ENCODE assay signal across 24 mouse cellular contexts in genomic region chr5:135216871-135217270, GRCm38 (mm10). TPM values are rescaled to one million over a fixed set of nuclear protein-coding genes. Genes with fewer than 3 reads are reported as not detected.
DNase-seq lines count a peak whose midpoint lies in the region; ATAC-seq and TF ChIP-seq lines count a peak whose summit lies in the region.
"Had no signal": no experiment of that assay in that cellular context is flagged by ENCODE, and none has a peak within 500 bp of the region (broad histone marks: within the 10 kb centered on the region; RNA-seq: fewer than 3 reads in every experiment).

No protein-coding gene starts in this region.

- H3K9ac ChIP-seq in intestine, postnatal 0 days (ENCODE audit: low read depth, low read length), result no peak overlapping the region
- no peak overlapping the region for H3K9ac ChIP-seq in intestine, embryonic 16.5 days (ENCODE audit: low read depth, low read length)
- H3K9ac ChIP-seq: forebrain, postnatal 0 days; intestine, embryonic 15.5 days; kidney, embryonic 15.5 days; limb, embryonic 15.5 days; liver, embryonic 14.5 days; lung, embryonic 14.5 days had no signal

- H3K4me3 ChIP-seq in intestine, postnatal 0 days (ENCODE audit: low read depth, low read length), result no peak overlapping the region
- H3K4me3 ChIP-seq in intestine, embryonic 16.5 days (ENCODE audit: low read length), result no peak overlapping the region
- H3K4me3 ChIP-seq in midbrain, embryonic 10.5 days, result no peak overlapping the region
- H3K4me3 ChIP-seq: heart, adult 2 months; hindbrain, embryonic 10.5 days; intestine, embryonic 15.5 days; kidney, embryonic 15.5 days; limb, embryonic 15.5 days; megakaryocyte, embryonic 14.5 days had no signal

- H3K4me1 ChIP-seq in intestine, postnatal 0 days (replicated peaks; ENCODE audit: control insufficient read depth, insufficient read depth, low read length), result no peaks in the 10 kb centered on the region
- H3K4me1 ChIP-seq in intestine, embryonic 16.5 days (ENCODE audit: control insufficient read depth, insufficient read depth, low read length), result no peaks in the 10 kb centered on the region
- no peaks in the 10 kb centered on the region for H3K4me1 ChIP-seq in midbrain, embryonic 10.5 days
- H3K4me1 ChIP-seq: hindbrain, embryonic 10.5 days; intestine, embryonic 15.5 days; kidney, embryonic 15.5 days; limb, embryonic 15.5 days had no signal

- WGBS in intestine, postnatal 0 days, result 88% methylated on average over 6 of the region's 6 CpGs
- WGBS in intestine, embryonic 16.5 days, result 86% methylated on average over 6 of the region's 6 CpGs
- WGBS in midbrain, embryonic 10.5 days, result 96% methylated on average over 6 of the region's 6 CpGs

- H3K27me3 ChIP-seq in intestine, postnatal 0 days (replicated peaks; ENCODE audit: control insufficient read depth, insufficient read depth, low read length), result no peaks in the 10 kb centered on the region
- H3K27me3 ChIP-seq in intestine, embryonic 16.5 days (replicated peaks; ENCODE audit: control insufficient read depth, insufficient read depth, low read length), result no peaks in the 10 kb centered on the region
- H3K27me3 ChIP-seq in midbrain, embryonic 10.5 days (ENCODE audit: low read depth, poor library complexity, severe bottlenecking), result no peaks in the 10 kb centered on the region
- H3K27me3 ChIP-seq: intestine, embryonic 15.5 days; kidney, embryonic 15.5 days; limb, embryonic 15.5 days; megakaryocyte, embryonic 14.5 days had no signal

- DNase-seq in cerebellum, adult 11-12 months, result peak; percentile 34
- DNase-seq in cerebellum, postnatal 4 days (ENCODE audit: low spot score in 2 of 2), result no peak
- DNase-seq in cerebellum, postnatal 25 days, result peak; percentile 27 to 65
- DNase-seq in midbrain, embryonic 10.5 days (ENCODE audit: low spot score), result no peak
- DNase-seq in spleen, postnatal 36 days (ENCODE audit: low spot score in 2 of 2), result no peak
- DNase-seq: adrenal gland, postnatal 36 days; forebrain, postnatal 0 days; gastrocnemius, postnatal 25 days; heart, adult 2 months; kidney, postnatal 36 days; lung, embryonic 14.5 days; lung, postnatal 36 days; midbrain, embryonic 14.5 days; thymus, postnatal 4 days had no signal

- H3K4me2 ChIP-seq in intestine, postnatal 0 days (replicated peaks; ENCODE audit: low read depth), result no peak overlapping the region
- no peak overlapping the region for H3K4me2 ChIP-seq in intestine, embryonic 16.5 days (ENCODE audit: low read depth, low read length)
- H3K4me2 ChIP-seq: intestine, embryonic 15.5 days; kidney, embryonic 15.5 days; limb, embryonic 15.5 days; lung, embryonic 14.5 days had no signal

- H3K36me3 ChIP-seq in intestine, postnatal 0 days (ENCODE audit: control insufficient read depth, insufficient read depth), result peaks cover 84% of the 10 kb centered on the region
- peaks cover 27% of the 10 kb centered on the region for H3K36me3 ChIP-seq in intestine, embryonic 16.5 days (ENCODE audit: control insufficient read depth, insufficient read depth, low read length)
- H3K36me3 ChIP-seq in midbrain, embryonic 10.5 days, result peaks cover 100% of the 10 kb centered on the region

- no peaks in the 10 kb centered on the region for H3K9me3 ChIP-seq in intestine, postnatal 0 days (ENCODE audit: control insufficient read depth)
- H3K9me3 ChIP-seq in intestine, embryonic 16.5 days (ENCODE audit: control insufficient read depth, low read length), result no peaks in the 10 kb centered on the region
- no peaks in the 10 kb centered on the region for H3K9me3 ChIP-seq in midbrain, embryonic 10.5 days (replicated peaks)
- H3K9me3 ChIP-seq: hindbrain, embryonic 10.5 days; intestine, embryonic 15.5 days; kidney, embryonic 15.5 days; limb, embryonic 15.5 days; megakaryocyte, embryonic 14.5 days had no signal

- TF ChIP-seq CTCF in intestine, postnatal 0 days (IDR thresholded peaks at IDR 0.05; ENCODE audit: low read depth), result no peak

- no peak for ATAC-seq in intestine, postnatal 0 days
- ATAC-seq in intestine, embryonic 16.5 days, result no peak
- ATAC-seq: CD4-positive, CD25-positive, alpha-beta regulatory T cell, adult 4 months; forebrain, postnatal 0 days; hindbrain, embryonic 16.5 days; intestine, embryonic 15.5 days had no signal

- peak overlapping the region; percentile 3; the same call in 1 of the 2 replicates for H3K27ac ChIP-seq in intestine, postnatal 0 days (ENCODE audit: low read depth, low read length)
- no peak overlapping the region for H3K27ac ChIP-seq in intestine, embryonic 16.5 days (ENCODE audit: low read length)
- no peak overlapping the region for H3K27ac ChIP-seq in midbrain, embryonic 10.5 days (replicated peaks)
- H3K27ac ChIP-seq: heart, adult 2 months; hindbrain, embryonic 10.5 days; intestine, embryonic 15.5 days; kidney, embryonic 15.5 days; limb, embryonic 15.5 days; liver, embryonic 14.5 days had no signal

RNA-seq across cellular contexts. Expression of gene Baz1b, which starts 29.8 kb away (rescaled TPM):
- polyA plus RNA-seq in intestine, postnatal 0 days (2015; fragmentation: Nextera tagmentation; extraction: Ambion mirVana), result 11.0 and 12.0 TPM in 2 replicates
- 19.0 and 20.9 TPM in 2 replicates for polyA plus RNA-seq in intestine, embryonic 16.5 days (2015; fragmentation: Nextera tagmentation; extraction: Ambion mirVana)
- polyA plus RNA-seq in midbrain, embryonic 10.5 days (2016; fragmentation: Nextera tagmentation; extraction: Ambion mirVana), result 49.3 and 51.5 TPM in 2 replicates

RNA-seq across cellular contexts. Expression of gene Fzd9, which starts 34.2 kb away (rescaled TPM):
- 0.07 and 0.18 TPM in 2 replicates for polyA plus RNA-seq in intestine, postnatal 0 days (2015; fragmentation: Nextera tagmentation; extraction: Ambion mirVana)
- 0.33 and 0.50 TPM in 2 replicates for polyA plus RNA-seq in intestine, embryonic 16.5 days (2015; fragmentation: Nextera tagmentation; extraction: Ambion mirVana)
- polyA plus RNA-seq in midbrain, embryonic 10.5 days (2016; fragmentation: Nextera tagmentation; extraction: Ambion mirVana), result 15.5 and 16.0 TPM in 2 replicates
- polyA plus RNA-seq: CD4-positive, CD25-positive, alpha-beta regulatory T cell, adult 4 months had no signal

RNA-seq across cellular contexts. Expression of gene Bcl7b, which starts 48.8 kb away (rescaled TPM):
- 65.1 and 65.7 TPM in 2 replicates for polyA plus RNA-seq in intestine, postnatal 0 days (2015; fragmentation: Nextera tagmentation; extraction: Ambion mirVana)
- polyA plus RNA-seq in intestine, embryonic 16.5 days (2015; fragmentation: Nextera tagmentation; extraction: Ambion mirVana), result 53.7 and 54.7 TPM in 2 replicates
- polyA plus RNA-seq in midbrain, embryonic 10.5 days (2016; fragmentation: Nextera tagmentation; extraction: Ambion mirVana), result 49.4 and 49.5 TPM in 2 replicates

Comparison
In these comparisons a context has a peak if more than half of its experiments do, and no peak if none do; other contexts are left out.
1. DNase-seq: peak in cerebellum, adult 11-12 months (single experiment) and cerebellum, postnatal 25 days (2 of 2); none in cerebellum, postnatal 4 days (0 of 2), midbrain, embryonic 10.5 days (single experiment) and spleen, postnatal 36 days (0 of 2).
2. RNA of gene Fzd9, which starts 34.2 kb away (polyA plus RNA-seq): 15.5 to 16.0 TPM in midbrain, embryonic 10.5 days; 0.33 to 0.50 TPM in intestine, embryonic 16.5 days and 0.07 to 0.18 TPM in intestine, postnatal 0 days; every median in the first group is over 10 times any median in the second.